Mouse (Mus musculus) hindbrain, embryonic 10.5 days (tissue): ENCODE measurements around the gene Prdm5. TPM values are rescaled to one million over a fixed set of nuclear protein-coding genes. Genes with fewer than 3 reads are reported as not detected.

Source experiments
- DNase-seq: peaks from one replicate; pipeline ENCODE4 v3.0.0-alpha.2; 2017; ENCODE audit warnings: low spot score
- H3K27ac ChIP-seq: fragments of 300-500 bp; sonication (generic); 2 replicates; pipeline ENCODE4 v1.5.1; 2016; ENCODE audit warnings: mild to moderate bottlenecking, moderate library complexity
- H3K27me3 ChIP-seq: fragments of 300-500 bp; sonication (generic); 2 replicates; pipeline ENCODE4 v1.6.1; 2016; ENCODE audit warnings: mild to moderate bottlenecking; ENCODE audit not compliant: poor library complexity, insufficient read depth, severe bottlenecking
- H3K36me3 ChIP-seq: fragments of 300-500 bp; sonication (generic); 2 replicates; pipeline ENCODE4 v1.6.1; 2016; ENCODE audit warnings: mild to moderate bottlenecking, moderate library complexity
- H3K4me1 ChIP-seq: fragments of 300-500 bp; sonication (generic); replicated peaks from 2 replicates; pipeline ENCODE4 v1.6.1; 2016; ENCODE audit warnings: mild to moderate bottlenecking
- H3K4me3 ChIP-seq: fragments of 300-500 bp; sonication (generic); 2 replicates; pipeline ENCODE4 v1.5.1; 2016; ENCODE audit warnings: mild to moderate bottlenecking, moderate library complexity
- H3K9me3 ChIP-seq: fragments of 300-500 bp; sonication (generic); 2 replicates; pipeline ENCODE4 v1.6.1; 2016; ENCODE audit warnings: mild to moderate bottlenecking, moderate library complexity
- WGBS: fragments of 180-500 bp; shearing (Covaris S2); methylation state at CpG from one replicate; pipeline ENCODE4 v1.1.7; 2016; 5-methylcytosine and 5-hydroxymethylcytosine counted together
- polyA plus RNA-seq: library from polyadenylated mRNA; unstranded; fragments of >200 nt; fragmentation: Nextera tagmentation; extraction: Ambion mirVana; gene quantifications from 2 replicates; pipeline ENCODE4 v1.2.1, GENCODE M21; 2016

The Prdm5 gene
- polyA plus RNA-seq, 1 experiment from 2014 or later, result 17.3 TPM

- no peaks in the 10 kb centered on the region for H3K4me1 ChIP-seq
- peaks cover 53% of the 10 kb centered on the region for H3K36me3 ChIP-seq
- no peak overlapping the region for H3K4me3 ChIP-seq
- WGBS, result 89% methylated on average over 2 of the region's 2 CpGs
- no peaks in the 10 kb centered on the region for H3K9me3 ChIP-seq
- DNase-seq, result no peak
- H3K27ac ChIP-seq, result no peak overlapping the region
- H3K27me3 ChIP-seq, result no peaks in the 10 kb centered on the region
Observed at GRCm38 (mm10) chr6:65906657-65907182, 127.9 kb downstream of the Prdm5 start.

GRCm38 (mm10) chr6:65915421-65915820 lies 136.6 kb downstream of the Prdm5 start:
- Histone ChIP-seq H3K36me3 (no peaks in the 10 kb centered on the region), H3K27ac (no peak overlapping the region), H3K4me1 (no peaks in the 10 kb centered on the region), H3K27me3 (no peaks in the 10 kb centered on the region), H3K9me3 (no peaks in the 10 kb centered on the region), H3K4me3 (no peak overlapping the region)
- no peak for DNase-seq
- WGBS, result 89% methylated on average over 5 of the region's 5 CpGs

DNA sequence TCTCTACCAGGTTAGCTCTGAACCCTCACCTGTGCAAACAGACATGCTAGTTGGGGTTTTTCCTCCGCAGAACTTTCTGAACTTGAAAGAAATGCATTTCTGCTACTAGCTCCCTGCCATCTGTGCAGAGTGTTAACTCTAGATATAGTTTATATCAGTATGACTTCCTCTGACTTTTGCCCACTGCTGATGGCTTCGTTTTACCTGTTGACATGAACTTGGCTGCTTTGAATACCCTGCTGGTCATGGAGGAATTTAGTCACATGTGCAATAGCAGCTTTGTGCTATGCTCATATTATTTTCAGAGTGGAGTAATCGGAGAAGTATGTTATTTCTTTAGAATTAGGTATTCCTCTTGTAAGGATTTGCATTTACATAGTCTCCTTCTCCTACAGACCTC lies 142.9 kb downstream of the Prdm5 start:
- Histone ChIP-seq H3K27ac (no peak overlapping the region), H3K36me3 (no peaks in the 10 kb centered on the region), H3K27me3 (no peaks in the 10 kb centered on the region), H3K4me1 (no peaks in the 10 kb centered on the region), H3K4me3 (no peak overlapping the region), H3K9me3 (no peaks in the 10 kb centered on the region)
- 90% methylated on average over 3 of the region's 3 CpGs for WGBS
- no peak for DNase-seq

GRCm38 (mm10) chr6:65923501-65924084 lies 144.8 kb downstream of the Prdm5 start:
- Histone ChIP-seq H3K4me3 (no peak overlapping the region), H3K9me3 (no peaks in the 10 kb centered on the region), H3K27me3 (no peaks in the 10 kb centered on the region), H3K4me1 (0 out of 2 replicates have a peak, but pooled peaks cover 3% of the 10 kb centered on the region), H3K36me3 (0 out of 2 replicates have a peak, but pooled peaks cover 3% of the 10 kb centered on the region), H3K27ac (no peak overlapping the region)
- 86% methylated on average over 4 of the region's 4 CpGs for whole genome bisulfite sequencing
- no peak for DNase-seq

- Histone ChIP-seq H3K27ac (no peak overlapping the region), H3K4me3 (no peak overlapping the region), H3K9me3 (no peaks in the 10 kb centered on the region), H3K36me3 (peaks cover 9% of the 10 kb centered on the region; the same call in 1 of the 2 replicates), H3K4me1 (0 out of 2 replicates have a peak, but pooled peaks cover 3% of the 10 kb centered on the region), H3K27me3 (no peaks in the 10 kb centered on the region)
- no peak for DNase-seq
- 91% methylated on average over 3 of the region's 3 CpGs for WGBS
Observed at GRCm38 (mm10) chr6:65925737-65926333, 147.0 kb downstream of the Prdm5 start.

DNA sequence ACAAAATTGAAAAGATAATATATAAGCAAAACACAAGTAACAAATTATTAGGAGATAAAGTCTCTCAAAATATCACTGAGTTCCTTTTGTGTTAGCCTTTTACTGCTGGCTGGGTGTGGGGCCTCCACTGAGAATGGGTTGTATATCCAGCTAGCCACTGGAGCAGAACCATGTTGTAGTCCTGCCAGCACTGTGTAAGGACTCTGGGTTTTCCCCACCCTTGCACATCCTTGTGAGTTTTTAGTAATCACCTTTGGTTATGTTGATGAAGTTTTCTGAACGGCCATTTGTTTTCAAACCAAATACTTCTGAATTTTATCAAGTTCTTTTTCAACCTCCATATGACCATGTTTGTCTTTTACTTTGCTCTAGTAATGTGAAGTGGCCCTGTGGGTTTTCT lies 151.7 kb downstream of the Prdm5 start:
- H3K27ac ChIP-seq, result no peak overlapping the region
- no peaks in the 10 kb centered on the region for H3K9me3 ChIP-seq
- no peaks in the 10 kb centered on the region for H3K27me3 ChIP-seq
- peaks cover 12% of the 10 kb centered on the region for H3K4me1 ChIP-seq
- DNase-seq, result no peak
- H3K36me3 ChIP-seq, result peaks cover 17% of the 10 kb centered on the region
- no peak overlapping the region for H3K4me3 ChIP-seq
- WGBS, result 88% methylated on average over 1 of the region's 1 CpGs

DNA sequence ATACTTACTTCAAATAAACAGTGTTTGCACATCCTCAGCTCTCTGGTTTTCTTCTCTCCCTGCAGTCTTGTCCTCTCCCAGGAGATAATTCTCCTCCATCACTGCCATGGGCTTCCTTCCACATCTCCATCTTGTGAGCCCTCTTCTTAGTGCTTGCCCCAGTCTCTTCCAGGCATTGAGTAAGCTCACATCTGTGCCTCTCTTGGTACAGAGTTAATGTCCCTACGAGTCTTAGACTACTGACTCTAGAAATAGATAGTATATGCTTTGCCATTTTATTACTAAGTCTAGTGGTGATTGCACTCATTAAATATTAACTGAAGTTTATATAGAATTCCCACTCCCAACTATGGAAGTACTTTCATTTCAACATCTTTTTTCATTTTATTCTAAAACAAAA lies 154.0 kb downstream of the Prdm5 start:
- 50% methylated on average over 1 of the region's 1 CpGs for whole genome bisulfite sequencing
- Histone ChIP-seq H3K27me3 (no peaks in the 10 kb centered on the region), H3K9me3 (no peaks in the 10 kb centered on the region), H3K4me3 (no peak overlapping the region), H3K36me3 (peaks cover 27% of the 10 kb centered on the region), H3K4me1 (peaks cover 9% of the 10 kb centered on the region), H3K27ac (peak overlapping the region; percentile 57; the same call in 1 of the 2 replicates)
- DNase-seq, result no peak

DNA sequence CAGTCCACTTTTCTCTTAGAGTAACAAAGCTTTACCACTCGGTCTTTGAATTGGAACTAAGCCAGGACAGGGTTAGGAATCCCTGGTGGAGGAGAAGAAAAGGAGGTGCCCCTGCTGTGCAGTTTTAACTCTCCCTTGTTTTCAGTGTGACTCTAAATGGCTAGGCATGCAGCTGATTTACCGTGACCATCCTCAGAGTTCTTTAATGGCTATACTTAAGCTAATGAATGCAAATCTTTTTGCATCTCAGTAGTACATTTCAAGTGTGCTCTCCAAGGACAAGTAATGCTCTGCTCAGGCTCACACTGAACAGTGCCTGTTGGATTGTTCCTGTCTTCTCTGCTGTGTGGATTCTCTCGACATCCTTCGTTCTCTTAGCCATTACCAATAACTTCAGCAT lies 154.4 kb downstream of the Prdm5 start:
- Histone ChIP-seq H3K27ac (0 out of 2 replicates have a peak overlapping the region, but pooled peaks have one; percentile 18), H3K9me3 (no peaks in the 10 kb centered on the region), H3K4me3 (no peak overlapping the region), H3K4me1 (peaks cover 9% of the 10 kb centered on the region), H3K27me3 (no peaks in the 10 kb centered on the region), H3K36me3 (peaks cover 27% of the 10 kb centered on the region)
- 22% methylated on average over 4 of the region's 4 CpGs for WGBS
- no peak for DNase-seq

GRCm38 (mm10) chr6:65935566-65936281 lies 156.9 kb downstream of the Prdm5 start:
- no peak overlapping the region for H3K4me3 ChIP-seq
- no peak overlapping the region for H3K27ac ChIP-seq
- no peaks in the 10 kb centered on the region for H3K27me3 ChIP-seq
- no peaks in the 10 kb centered on the region for H3K9me3 ChIP-seq
- no peak for DNase-seq
- peaks cover 9% of the 10 kb centered on the region for H3K4me1 ChIP-seq
- H3K36me3 ChIP-seq, result peaks cover 20% of the 10 kb centered on the region
- WGBS, result 91% methylated on average over 7 of the region's 7 CpGs

- H3K4me1 ChIP-seq, result peaks cover 5% of the 10 kb centered on the region; the same call in 1 of the 2 replicates
- H3K27me3 ChIP-seq, result no peaks in the 10 kb centered on the region
- no peak for DNase-seq
- H3K4me3 ChIP-seq, result no peak overlapping the region
- no peaks in the 10 kb centered on the region for H3K36me3 ChIP-seq
- WGBS, result 66% methylated on average over 6 of the region's 6 CpGs
- 0 out of 2 replicates have a peak, but pooled peaks cover 4% of the 10 kb centered on the region for H3K9me3 ChIP-seq
- H3K27ac ChIP-seq, result peak overlapping the region; percentile 69; the same call in 1 of the 2 replicates
Observed at GRCm38 (mm10) chr6:65950492-65950891, 171.7 kb downstream of the Prdm5 start.

- Histone ChIP-seq H3K27me3 (no peaks in the 10 kb centered on the region), H3K9me3 (0 out of 2 replicates have a peak, but pooled peaks cover 4% of the 10 kb centered on the region), H3K27ac (no peak within 1 kb of the TSS), H3K36me3 (no peaks in the 10 kb centered on the region), H3K4me3 (no peak within 1 kb of the TSS), H3K4me1 (peaks cover 5% of the 10 kb centered on the region; the same call in 1 of the 2 replicates)
- DNase-seq, result no peak
- WGBS, result 95% methylated on average over 10 of the region's 10 CpGs
Observed at GRCm38 (mm10) chr6:65952309-65952708, 173.5 kb downstream of the Prdm5 start, which contains the start of gene 4930544G11Rik. Gene 4930544G11Rik, plus strand, starts transcription at chr6:65952609.

- Histone ChIP-seq H3K27ac (no peak overlapping the region), H3K36me3 (no peaks in the 10 kb centered on the region), H3K4me1 (peaks cover 9% of the 10 kb centered on the region; the same call in 1 of the 2 replicates), H3K9me3 (no peaks in the 10 kb centered on the region), H3K27me3 (no peaks in the 10 kb centered on the region), H3K4me3 (no peak overlapping the region)
- WGBS, result 76% methylated on average over 6 of the region's 6 CpGs
- no peak for DNase-seq
Observed at GRCm38 (mm10) chr6:65969386-65970111, 190.8 kb downstream of the Prdm5 start.
